Mouse (Mus musculus) forebrain, embryonic 16.5 days (tissue): Measurements from ENCODE around the gene Arf6. TPM values are rescaled to one million over a fixed set of nuclear protein-coding genes. Genes with fewer than 3 reads are reported as not detected.
"Not testable (repeated sequence)": the region's sequence is repeated elsewhere in the genome, so short reads cannot be mapped to it uniquely, and the experiment has no call there.

ENCODE experiments used
- ATAC-seq: fragments of 200-750 bp; cut with Nextera tagmentation; 2 replicates; pipeline ENCODE4 v1.8.0; 2017; ENCODE audit warnings: mild to moderate bottlenecking, moderate library complexity
- H3K27ac ChIP-seq: fragments of 300-500 bp; sonication (generic); 2 replicates; pipeline ENCODE4 v1.5.1; 2014; ENCODE audit warnings: low read length, control low read depth
- H3K27me3 ChIP-seq: fragments of 300-500 bp; sonication (generic); replicated peaks from 2 replicates; pipeline ENCODE4 v1.6.1; 2014; ENCODE audit warnings: low read length; ENCODE audit not compliant: control insufficient read depth, insufficient read depth
- H3K36me3 ChIP-seq: fragments of 300-500 bp; sonication (generic); 2 replicates; pipeline ENCODE4 v1.6.1; 2014; ENCODE audit not compliant: control insufficient read depth, insufficient read depth
- H3K4me1 ChIP-seq: fragments of 300-500 bp; sonication (generic); replicated peaks from 2 replicates; pipeline ENCODE4 v1.6.1; 2014; ENCODE audit warnings: low read length; ENCODE audit not compliant: control insufficient read depth, insufficient read depth
- H3K4me2 ChIP-seq: fragments of 300-500 bp; sonication (generic); 2 replicates; pipeline ENCODE4 v1.6.1; 2014; ENCODE audit warnings: mild to moderate bottlenecking, low read length, control low read depth
- H3K4me3 ChIP-seq: fragments of 300-500 bp; sonication (generic); replicated peaks from 2 replicates; pipeline ENCODE4 v1.5.1; 2014; ENCODE audit warnings: mild to moderate bottlenecking, low read length, control low read depth
- H3K9ac ChIP-seq: fragments of 300-500 bp; sonication (generic); replicated peaks from 2 replicates; pipeline ENCODE4 v1.6.1; 2014; ENCODE audit warnings: low read depth, low read length, control low read depth
- H3K9me3 ChIP-seq: fragments of 300-500 bp; sonication (generic); 2 replicates; pipeline ENCODE4 v1.6.1; 2016; ENCODE audit warnings: low read length; ENCODE audit not compliant: control insufficient read depth
- whole genome bisulfite sequencing: fragments of 180-500 bp; shearing (Covaris S2); extraction: QIAGEN DNeasy Blood & Tissue Kit; methylation state at CpG from one replicate; pipeline ENCODE4 v1.1.7; 2014; 5-methylcytosine and 5-hydroxymethylcytosine counted together
- polyA plus RNA-seq: library from polyadenylated mRNA; unstranded; fragments of >200 nt; fragmentation: Nextera tagmentation; extraction: Ambion mirVana; gene quantifications from 2 replicates; pipeline ENCODE4 v1.2.1, GENCODE M21; 2015

Arf6 gene
- polyA plus RNA-seq, 1 experiment from 2014 or later: 22.2 TPM

GRCm38 (mm10) chr12:69360997-69361899, 10.7 kb upstream of the Arf6 start:
- under 1% methylated on average over 39 of the region's 50 CpGs for WGBS
- H3K9me3 ChIP-seq, H3K4me1 ChIP-seq, H3K27me3 ChIP-seq, H3K36me3 ChIP-seq: not testable (repeated sequence)
- peak; percentile 96 for ATAC-seq
- H3K27ac ChIP-seq: peak overlapping the region; percentile 96
- H3K9ac ChIP-seq: peak overlapping the region; percentile 73
- peak overlapping the region; percentile 78 for H3K4me2 ChIP-seq
- H3K4me3 ChIP-seq: peak overlapping the region; percentile 66

GRCm38 (mm10) chr12:69361919-69362318, 10.0 kb upstream of the Arf6 start:
- Histone ChIP-seq H3K9ac (peak overlapping the region; percentile 73), H3K27me3 (no peaks in the 10 kb centered on the region), H3K4me1 (peaks cover 7% of the 10 kb centered on the region; the same call in 1 of the 2 replicates), H3K4me2 (peak overlapping the region; percentile 78), H3K9me3 (no peaks in the 10 kb centered on the region), H3K4me3 (peak overlapping the region; percentile 66), H3K36me3 (no peaks in the 10 kb centered on the region), H3K27ac (peak overlapping the region; percentile 96)
- WGBS: 4% methylated on average over 10 of the region's 10 CpGs
- ATAC-seq: no peak

- H3K4me3 ChIP-seq: no peak overlapping the region
- WGBS: 49% methylated on average over 4 of the region's 4 CpGs
- H3K9me3 ChIP-seq: no peaks in the 10 kb centered on the region
- no peaks in the 10 kb centered on the region for H3K36me3 ChIP-seq
- H3K4me2 ChIP-seq: peak overlapping the region; percentile 78; the same call in 1 of the 2 replicates
- no peaks in the 10 kb centered on the region for H3K27me3 ChIP-seq
- no peak overlapping the region for H3K9ac ChIP-seq
- peaks cover 7% of the 10 kb centered on the region; the same call in 1 of the 2 replicates for H3K4me1 ChIP-seq
- H3K27ac ChIP-seq: no peak overlapping the region
- no peak for ATAC-seq
Measured at GRCm38 (mm10) chr12:69362388-69362787, 9.6 kb upstream of the Arf6 start.

GRCm38 (mm10) chr12:69363110-69363509, 8.8 kb upstream of the Arf6 start:
- 97% methylated on average over 7 of the region's 7 CpGs for WGBS
- not testable (repeated sequence) for H3K4me3 ChIP-seq, H3K27me3 ChIP-seq, H3K9ac ChIP-seq, ATAC-seq, H3K4me1 ChIP-seq, H3K9me3 ChIP-seq, H3K36me3 ChIP-seq, H3K4me2 ChIP-seq, H3K27ac ChIP-seq

- Histone ChIP-seq H3K4me3 (peak overlapping the region; percentile 52), H3K27me3 (no peaks in the 10 kb centered on the region), H3K4me1 (peaks cover 7% of the 10 kb centered on the region; the same call in 1 of the 2 replicates), H3K36me3 (no peaks in the 10 kb centered on the region), H3K27ac (0 out of 2 replicates have a peak overlapping the region, but pooled peaks have one; percentile 3), H3K9me3 (no peaks in the 10 kb centered on the region), H3K9ac (peak overlapping the region; percentile 52), H3K4me2 (peak overlapping the region; percentile 70)
- ATAC-seq: no peak
- 3% methylated on average over 28 of the region's 32 CpGs for WGBS
Measured at GRCm38 (mm10) chr12:69363899-69364762, 7.8 kb upstream of the Arf6 start.

- H3K9ac ChIP-seq: no peak overlapping the region
- 84% methylated on average over 7 of the region's 7 CpGs for WGBS
- H3K27me3 ChIP-seq: no peaks in the 10 kb centered on the region
- peaks cover 8% of the 10 kb centered on the region for H3K4me1 ChIP-seq
- H3K4me2 ChIP-seq: no peak overlapping the region
- H3K4me3 ChIP-seq: no peak overlapping the region
- H3K9me3 ChIP-seq: no peaks in the 10 kb centered on the region
- H3K27ac ChIP-seq: no peak overlapping the region
- H3K36me3 ChIP-seq: no peaks in the 10 kb centered on the region
- no peak for ATAC-seq
Measured at GRCm38 (mm10) chr12:69365757-69366156, 6.2 kb upstream of the Arf6 start.

GRCm38 (mm10) chr12:69366424-69366823, 5.5 kb upstream of the Arf6 start:
- no peak for ATAC-seq
- H3K27ac ChIP-seq: no peak overlapping the region
- H3K27me3 ChIP-seq: no peaks in the 10 kb centered on the region
- no peak overlapping the region for H3K4me3 ChIP-seq
- H3K9ac ChIP-seq: no peak overlapping the region
- no peaks in the 10 kb centered on the region for H3K9me3 ChIP-seq
- H3K4me1 ChIP-seq: peaks cover 10% of the 10 kb centered on the region
- H3K36me3 ChIP-seq: no peaks in the 10 kb centered on the region
- H3K4me2 ChIP-seq: no peak overlapping the region

- 72% methylated on average over 2 of the region's 2 CpGs for WGBS
- H3K9ac ChIP-seq: no peak overlapping the region
- H3K27ac ChIP-seq: no peak overlapping the region
- H3K27me3 ChIP-seq: no peaks in the 10 kb centered on the region
- H3K9me3 ChIP-seq: no peaks in the 10 kb centered on the region
- H3K36me3 ChIP-seq: no peaks in the 10 kb centered on the region
- H3K4me3 ChIP-seq: no peak overlapping the region
- H3K4me2 ChIP-seq: no peak overlapping the region
- peaks cover 6% of the 10 kb centered on the region for H3K4me1 ChIP-seq
- no peak for ATAC-seq
Measured at GRCm38 (mm10) chr12:69367557-69367956, 4.4 kb upstream of the Arf6 start.

GRCm38 (mm10) chr12:69370936-69371335, 1.0 kb upstream of the Arf6 start:
- no peaks in the 10 kb centered on the region for H3K27me3 ChIP-seq
- H3K36me3 ChIP-seq: no peaks in the 10 kb centered on the region
- ATAC-seq: no peak
- H3K4me1 ChIP-seq: peaks cover 19% of the 10 kb centered on the region
- WGBS: 12% methylated on average over 7 of the region's 7 CpGs
- peak overlapping the region; percentile 87 for H3K4me3 ChIP-seq
- H3K9ac ChIP-seq: peak overlapping the region; percentile 76
- no peaks in the 10 kb centered on the region for H3K9me3 ChIP-seq
- peak overlapping the region; percentile 5; the same call in 1 of the 2 replicates for H3K27ac ChIP-seq
- peak overlapping the region; percentile 65 for H3K4me2 ChIP-seq
